Mouse (Mus musculus) spleen, adult 2 months (tissue): ENCODE data around the gene Slc25a28. TPM values are rescaled to one million over a fixed set of nuclear protein-coding genes. Genes with fewer than 3 reads are reported as not detected.

Experiments used
- DNase-seq, 2 experiments: peaks; one replicate each; pipeline versions ENCODE4 v3.0.0 to v3.0.0-alpha.2; 2012 to 2021; ENCODE audit warnings: low spot score in 2 of 2, low read depth in 1 of 2
- H3K27ac ChIP-seq: fragments of 200-500 bp; 2 replicates; pipeline ENCODE4 v1.5.1; 2012; ENCODE audit warnings: low read length, inconsistent platforms; ENCODE audit not compliant: insufficient read depth
- H3K27me3 ChIP-seq: fragments of 200-500 bp; 2 replicates; pipeline ENCODE4 v1.6.1; 2012; ENCODE audit warnings: mild to moderate bottlenecking, moderate library complexity, low read length, inconsistent platforms; ENCODE audit not compliant: control insufficient read depth, insufficient read depth
- H3K36me3 ChIP-seq: fragments of 200-500 bp; 2 replicates; pipeline ENCODE4 v1.6.1; 2012; ENCODE audit warnings: mild to moderate bottlenecking, low read length, inconsistent platforms; ENCODE audit not compliant: control insufficient read depth, insufficient read depth
- H3K4me1 ChIP-seq: fragments of 200-500 bp; 2 replicates; pipeline ENCODE4 v1.6.1; 2011; ENCODE audit warnings: inconsistent platforms; ENCODE audit not compliant: control insufficient read depth, insufficient read depth, insufficient read length
- H3K4me3 ChIP-seq: fragments of 200-500 bp; 2 replicates; pipeline ENCODE4 v1.5.1; 2011; ENCODE audit warnings: mild to moderate bottlenecking, inconsistent platforms; ENCODE audit not compliant: insufficient read depth, insufficient read length; ENCODE audit errors: extremely low read depth
- CTCF ChIP-seq: fragments of 200-500 bp; IDR thresholded peaks from 2 replicates; pipeline ENCODE4 v1.5.1; 2011; ENCODE audit warnings: mild to moderate bottlenecking, inconsistent platforms; ENCODE audit not compliant: insufficient read depth, insufficient read length, insufficient replicate concordance; ENCODE audit errors: extremely low read depth
- POLR2A ChIP-seq: fragments of 200-500 bp; IDR thresholded peaks from 2 replicates; pipeline ENCODE4 v1.6.1; 2011; ENCODE audit warnings: low read depth, low read length, inconsistent platforms
- WGBS: fragments of 180-500 bp; shearing (Covaris S2); methylation state at CpG from one replicate; pipeline ENCODE4 v1.1.7; 2018; 5-methylcytosine and 5-hydroxymethylcytosine counted together
- polyA plus RNA-seq: library from polyadenylated mRNA; depleted of rRNA; stranded (reverse); fragments of >200 nt; gene quantifications from 2 replicates; pipeline ENCODE4 v1.2.3, GENCODE M21; 2012

Gene Slc25a28
- polyA plus RNA-seq, 1 experiment, result 56.4 TPM

GRCm38 (mm10) chr19:43660774-43661173, 13.9 kb downstream of the Slc25a28 start:
- Histone ChIP-seq H3K27ac (no peak overlapping the region), H3K36me3 (peaks cover 15% of the 10 kb centered on the region), H3K4me1 (no peaks in the 10 kb centered on the region), H3K27me3 (no peaks in the 10 kb centered on the region), H3K4me3 (no peak overlapping the region)
- WGBS, result 53% methylated on average over 9 of the region's 9 CpGs
- DNase-seq, result no peak
- TF ChIP-seq POLR2A (no peak), CTCF (no peak)

GRCm38 (mm10) chr19:43659632-43660031, 15.0 kb downstream of the Slc25a28 start:
- Histone ChIP-seq H3K36me3 (peaks cover 13% of the 10 kb centered on the region), H3K4me3 (no peak overlapping the region), H3K27ac (no peak overlapping the region), H3K4me1 (peaks cover 4% of the 10 kb centered on the region; the same call in 1 of the 2 replicates), H3K27me3 (no peaks in the 10 kb centered on the region)
- no peak for TF ChIP-seq POLR2A
- no peak for TF ChIP-seq CTCF
- no peak for DNase-seq
- 47% methylated on average over 6 of the region's 6 CpGs for WGBS

- no peaks in the 10 kb centered on the region for H3K36me3 ChIP-seq
- H3K27ac ChIP-seq, result no peak overlapping the region
- peaks cover 4% of the 10 kb centered on the region; the same call in 1 of the 2 replicates for H3K4me1 ChIP-seq
- 39% methylated on average over 11 of the region's 11 CpGs for WGBS
- TF ChIP-seq CTCF (peak; percentile 84; the same call in 1 of the 2 replicates), POLR2A (no peak)
- no peaks in the 10 kb centered on the region for H3K27me3 ChIP-seq
- no peak overlapping the region for H3K4me3 ChIP-seq
- peak; percentile 47 to 59 for DNase-seq
Observed at GRCm38 (mm10) chr19:43655735-43656492, 18.8 kb downstream of the Slc25a28 start.

- TF ChIP-seq POLR2A (no peak), CTCF (no peak)
- peaks cover 25% of the 10 kb centered on the region; the same call in 1 of the 2 replicates for H3K4me1 ChIP-seq
- no peaks in the 10 kb centered on the region for H3K36me3 ChIP-seq
- H3K27ac ChIP-seq, result no peak overlapping the region
- WGBS, result 62% methylated on average over 8 of the region's 8 CpGs
- no peak for DNase-seq
- H3K4me3 ChIP-seq, result no peak overlapping the region
- H3K27me3 ChIP-seq, result no peaks in the 10 kb centered on the region
Observed at GRCm38 (mm10) chr19:43651241-43651785, 23.4 kb downstream of the Slc25a28 start.

- Histone ChIP-seq H3K27me3 (no peaks in the 10 kb centered on the region), H3K27ac (peak overlapping the region; percentile 12; the same call in 1 of the 2 replicates), H3K4me1 (peaks cover 33% of the 10 kb centered on the region; the same call in 1 of the 2 replicates), H3K4me3 (no peak overlapping the region), H3K36me3 (no peaks in the 10 kb centered on the region)
- WGBS, result 46% methylated on average over 4 of the region's 4 CpGs
- TF ChIP-seq CTCF, result no peak
- no peak for TF ChIP-seq POLR2A
- no peak for DNase-seq
Observed at GRCm38 (mm10) chr19:43648343-43648742, 26.3 kb downstream of the Slc25a28 start.

- Histone ChIP-seq H3K36me3 (no peaks in the 10 kb centered on the region), H3K27ac (peak overlapping the region; percentile 89), H3K27me3 (no peaks in the 10 kb centered on the region), H3K4me1 (peaks cover 33% of the 10 kb centered on the region; the same call in 1 of the 2 replicates), H3K4me3 (peak overlapping the region; percentile 41; the same call in 1 of the 2 replicates)
- DNase-seq, result peak; percentile 24 to 26
- 26% methylated on average over 9 of the region's 9 CpGs for WGBS
- TF ChIP-seq CTCF (no peak), POLR2A (no peak; the same call in 1 of the 2 replicates)
Observed at GRCm38 (mm10) chr19:43647261-43647660, 27.4 kb downstream of the Slc25a28 start.
